Mouse (Mus musculus): ENCODE measurements at regions not wholly inside any gene's neighbourhood (a gene's known extent, or its start where the extent isn't known, plus 50 kb on each side); places are given as distances from the start of the nearest gene placed in this dataset.

DNA sequence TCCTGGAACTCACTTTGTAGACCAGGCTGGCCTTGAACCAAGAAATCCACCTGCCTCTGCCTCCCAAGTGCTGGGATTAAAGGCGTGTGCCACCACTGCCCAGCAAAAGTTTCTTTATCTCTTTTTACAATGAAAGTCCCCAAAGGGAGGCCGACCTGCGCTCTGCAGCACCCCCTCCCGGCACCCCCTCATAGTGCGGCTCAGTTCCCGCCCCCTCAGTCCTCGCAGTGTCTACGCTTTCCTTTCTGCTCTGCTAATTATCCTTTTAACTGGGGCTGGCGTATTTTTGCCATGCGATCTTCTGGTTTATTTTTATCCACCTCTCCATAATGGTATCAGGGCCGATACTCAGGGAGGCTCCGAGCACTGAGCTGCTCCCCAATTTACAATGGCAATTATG is 123.0 kb downstream of the Nectin1 start:
- Histone ChIP-seq H3K27me3 (ENCODE audit: control insufficient read depth, insufficient read depth, low read length, poor library complexity, severe bottlenecking) (no peaks in the 10 kb centered on the region), H3K4me1 (ENCODE audit: control insufficient read depth, insufficient read depth, low read length) (peaks cover 5% of the 10 kb centered on the region), H3K27ac (ENCODE audit: insufficient read depth, low read length) (no peak overlapping the region), H3K4me3 (ENCODE audit: low read depth, low read length) (no peak overlapping the region), H3K9me3 (replicated peaks; ENCODE audit: control insufficient read depth, insufficient read depth, low read length, poor library complexity, severe bottlenecking) (no peaks in the 10 kb centered on the region), H3K36me3 (ENCODE audit: control insufficient read depth, insufficient read depth, low read length, poor library complexity, severe bottlenecking) (no peaks in the 10 kb centered on the region), H3K9ac (ENCODE audit: low read depth, poor library complexity, severe bottlenecking) (no peak overlapping the region)
- TF ChIP-seq EP300 (IDR thresholded peaks at IDR 0.05; ENCODE audit: insufficient read depth, low read depth, low read length): no peak
- TF ChIP-seq CTCF (IDR thresholded peaks at IDR 0.05; ENCODE audit: low read depth, low read length): peak; percentile 59
- no peak for TF ChIP-seq POLR2A (IDR thresholded peaks at IDR 0.05; ENCODE audit: insufficient read depth, low read length)

DNA sequence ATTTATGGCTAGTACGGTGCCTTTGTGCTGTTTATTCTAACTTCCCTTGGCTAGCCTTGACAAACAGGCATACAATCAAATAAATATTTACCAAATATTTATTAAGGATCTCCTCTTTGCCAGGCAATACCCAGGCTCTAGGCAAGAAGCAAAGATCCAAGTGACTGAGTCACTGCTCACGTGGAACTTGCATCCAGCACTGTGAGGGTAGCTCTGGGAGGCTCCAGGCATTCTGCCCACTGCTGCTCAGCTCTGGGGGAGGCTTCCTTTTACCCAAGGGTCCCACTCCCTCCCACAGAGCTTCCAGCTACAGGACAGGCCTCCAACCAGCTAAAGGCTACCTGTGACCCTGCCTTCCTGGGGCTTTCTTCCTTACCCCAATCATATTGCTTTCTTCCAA is 130.1 kb downstream of the Nectin1 start:
- H3K27ac ChIP-seq (ENCODE audit: insufficient read depth, low read length): no peak overlapping the region
- TF ChIP-seq CTCF (IDR thresholded peaks at IDR 0.05; ENCODE audit: low read depth, low read length): no peak
- TF ChIP-seq EP300 (IDR thresholded peaks at IDR 0.05; ENCODE audit: insufficient read depth, low read depth, low read length): no peak
- TF ChIP-seq POLR2A (IDR thresholded peaks at IDR 0.05; ENCODE audit: insufficient read depth, low read length): no peak
- no peaks in the 10 kb centered on the region for H3K4me1 ChIP-seq (ENCODE audit: control insufficient read depth, insufficient read depth, low read length)
- no peaks in the 10 kb centered on the region for H3K9me3 ChIP-seq (replicated peaks; ENCODE audit: control insufficient read depth, insufficient read depth, low read length, poor library complexity, severe bottlenecking)
- no peak overlapping the region for H3K9ac ChIP-seq (ENCODE audit: low read depth, poor library complexity, severe bottlenecking)
- no peak overlapping the region for H3K4me3 ChIP-seq (ENCODE audit: low read depth, low read length)
- H3K36me3 ChIP-seq (ENCODE audit: control insufficient read depth, insufficient read depth, low read length, poor library complexity, severe bottlenecking): no peaks in the 10 kb centered on the region
- H3K27me3 ChIP-seq (ENCODE audit: control insufficient read depth, insufficient read depth, low read length, poor library complexity, severe bottlenecking): peaks cover 2% of the 10 kb centered on the region; the same call in 1 of the 2 replicates

- no peak for TF ChIP-seq EP300 (IDR thresholded peaks at IDR 0.05; ENCODE audit: insufficient read depth, low read depth, low read length)
- no peak for TF ChIP-seq POLR2A (IDR thresholded peaks at IDR 0.05; ENCODE audit: insufficient read depth, low read length)
- TF ChIP-seq CTCF (IDR thresholded peaks at IDR 0.05; ENCODE audit: low read depth, low read length): no peak
- Histone ChIP-seq H3K36me3 (ENCODE audit: control insufficient read depth, insufficient read depth, low read length, poor library complexity, severe bottlenecking) (no peaks in the 10 kb centered on the region), H3K27me3 (ENCODE audit: control insufficient read depth, insufficient read depth, low read length, poor library complexity, severe bottlenecking) (peaks cover 2% of the 10 kb centered on the region; the same call in 1 of the 2 replicates), H3K9me3 (replicated peaks; ENCODE audit: control insufficient read depth, insufficient read depth, low read length, poor library complexity, severe bottlenecking) (no peaks in the 10 kb centered on the region), H3K4me3 (ENCODE audit: low read depth, low read length) (no peak overlapping the region), H3K27ac (ENCODE audit: insufficient read depth, low read length) (no peak overlapping the region), H3K4me1 (ENCODE audit: control insufficient read depth, insufficient read depth, low read length) (no peaks in the 10 kb centered on the region), H3K9ac (ENCODE audit: low read depth, poor library complexity, severe bottlenecking) (no peak overlapping the region)
Observed at GRCm38 (mm10) chr9:43874332-43874731, 130.5 kb downstream of the Nectin1 start.

DNA sequence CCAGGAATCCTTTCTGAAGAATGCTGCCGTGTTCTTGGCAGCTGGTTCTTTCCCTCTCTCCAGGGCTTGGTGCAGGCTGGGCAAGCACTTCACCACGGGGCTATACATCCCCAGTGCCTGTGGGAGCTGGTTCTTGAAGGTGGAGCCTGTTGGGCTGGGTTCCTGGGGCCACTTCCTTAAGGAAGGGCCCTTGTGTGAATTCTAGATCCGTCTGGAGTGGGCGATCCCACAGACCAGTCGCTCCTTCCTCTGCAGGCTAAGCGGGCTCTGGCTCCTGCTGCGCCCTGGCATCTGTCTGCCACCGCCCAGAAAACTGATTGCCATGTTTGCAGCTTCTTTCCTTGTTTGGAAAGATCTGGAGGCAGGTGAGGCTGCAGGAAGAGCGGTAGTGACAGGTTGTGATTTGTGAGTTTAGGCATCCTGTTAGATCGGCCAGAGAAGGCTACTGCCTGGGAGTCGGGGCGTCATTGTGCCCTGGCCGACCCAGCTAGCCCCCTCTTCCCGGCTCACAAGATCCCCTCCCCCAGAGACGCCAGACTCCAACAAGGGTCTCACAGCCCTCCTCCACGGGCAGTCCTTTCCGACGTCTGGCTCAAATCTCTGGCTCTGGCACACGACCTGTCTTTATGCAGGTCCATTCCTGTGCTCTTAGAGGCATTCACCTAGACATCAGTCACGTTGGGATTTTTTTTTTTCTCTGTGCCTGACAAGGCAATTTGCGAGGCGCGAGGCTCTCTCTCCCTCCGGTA is 135.6 kb downstream of the Nectin1 start:
- H3K4me1 ChIP-seq (ENCODE audit: control insufficient read depth, insufficient read depth, low read length): no peaks in the 10 kb centered on the region
- no peak overlapping the region for H3K27ac ChIP-seq (ENCODE audit: insufficient read depth, low read length)
- no peaks in the 10 kb centered on the region for H3K9me3 ChIP-seq (replicated peaks; ENCODE audit: control insufficient read depth, insufficient read depth, low read length, poor library complexity, severe bottlenecking)
- H3K9ac ChIP-seq (ENCODE audit: low read depth, poor library complexity, severe bottlenecking): no peak overlapping the region
- TF ChIP-seq EP300 (IDR thresholded peaks at IDR 0.05; ENCODE audit: insufficient read depth, low read depth, low read length) (no peak), CTCF (IDR thresholded peaks at IDR 0.05; ENCODE audit: low read depth, low read length) (no peak), POLR2A (IDR thresholded peaks at IDR 0.05; ENCODE audit: insufficient read depth, low read length) (no peak)
- H3K4me3 ChIP-seq (ENCODE audit: low read depth, low read length): peak overlapping the region; percentile 7; the same call in 1 of the 2 replicates
- no peaks in the 10 kb centered on the region for H3K36me3 ChIP-seq (ENCODE audit: control insufficient read depth, insufficient read depth, low read length, poor library complexity, severe bottlenecking)
- H3K27me3 ChIP-seq (ENCODE audit: control insufficient read depth, insufficient read depth, low read length, poor library complexity, severe bottlenecking): peaks cover 2% of the 10 kb centered on the region; the same call in 1 of the 2 replicates

GRCm38 (mm10) chr9:43879969-43880396 is 136.2 kb downstream of the Nectin1 start:
- Histone ChIP-seq H3K4me3 (ENCODE audit: low read depth, low read length) (peak overlapping the region; percentile 37), H3K27me3 (ENCODE audit: control insufficient read depth, insufficient read depth, low read length, poor library complexity, severe bottlenecking) (peaks cover 2% of the 10 kb centered on the region; the same call in 1 of the 2 replicates), H3K4me1 (ENCODE audit: control insufficient read depth, insufficient read depth, low read length) (no peaks in the 10 kb centered on the region), H3K36me3 (ENCODE audit: control insufficient read depth, insufficient read depth, low read length, poor library complexity, severe bottlenecking) (no peaks in the 10 kb centered on the region), H3K9ac (ENCODE audit: low read depth, poor library complexity, severe bottlenecking) (no peak overlapping the region), H3K9me3 (replicated peaks; ENCODE audit: control insufficient read depth, insufficient read depth, low read length, poor library complexity, severe bottlenecking) (no peaks in the 10 kb centered on the region), H3K27ac (ENCODE audit: insufficient read depth, low read length) (no peak overlapping the region)
- TF ChIP-seq EP300 (IDR thresholded peaks at IDR 0.05; ENCODE audit: insufficient read depth, low read depth, low read length) (0 out of 2 replicates have a peak, but pooled peaks have one; percentile 26), POLR2A (IDR thresholded peaks at IDR 0.05; ENCODE audit: insufficient read depth, low read length) (no peak)

DNA sequence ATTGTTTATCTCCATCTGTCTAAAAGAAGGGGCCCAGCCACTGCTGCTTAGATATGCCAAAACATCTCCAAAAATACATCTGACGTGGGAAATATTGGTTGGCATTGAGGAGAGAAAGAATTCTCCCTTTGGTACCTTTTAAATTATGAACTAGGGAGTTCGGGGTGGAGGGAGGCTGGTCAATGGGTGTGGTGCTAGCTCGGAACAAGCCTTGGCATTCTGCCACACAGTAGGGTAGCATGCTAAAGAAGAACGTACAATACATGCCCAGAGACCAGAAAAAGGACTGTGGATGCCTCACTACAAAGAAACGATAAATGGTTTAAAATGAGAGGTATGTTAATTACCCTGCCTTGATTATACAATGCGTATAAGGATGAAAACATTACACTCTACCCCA is 149.3 kb downstream of the Nectin1 start:
- Histone ChIP-seq H3K4me3 (ENCODE audit: low read depth, low read length) (no peak overlapping the region), H3K36me3 (ENCODE audit: control insufficient read depth, insufficient read depth, low read length, poor library complexity, severe bottlenecking) (no peaks in the 10 kb centered on the region), H3K9me3 (replicated peaks; ENCODE audit: control insufficient read depth, insufficient read depth, low read length, poor library complexity, severe bottlenecking) (no peaks in the 10 kb centered on the region), H3K4me1 (ENCODE audit: control insufficient read depth, insufficient read depth, low read length) (no peaks in the 10 kb centered on the region), H3K27me3 (ENCODE audit: control insufficient read depth, insufficient read depth, low read length, poor library complexity, severe bottlenecking) (no peaks in the 10 kb centered on the region), H3K27ac (ENCODE audit: insufficient read depth, low read length) (no peak overlapping the region), H3K9ac (ENCODE audit: low read depth, poor library complexity, severe bottlenecking) (no peak overlapping the region)
- no peak for TF ChIP-seq EP300 (IDR thresholded peaks at IDR 0.05; ENCODE audit: insufficient read depth, low read depth, low read length)
- no peak for TF ChIP-seq POLR2A (IDR thresholded peaks at IDR 0.05; ENCODE audit: insufficient read depth, low read length)
- no peak for TF ChIP-seq CTCF (IDR thresholded peaks at IDR 0.05; ENCODE audit: low read depth, low read length)

Measured in ES-Bruce4 (cell line).